Mouse (Mus musculus): ENCODE measurements around the gene Dpep3.

DNA sequence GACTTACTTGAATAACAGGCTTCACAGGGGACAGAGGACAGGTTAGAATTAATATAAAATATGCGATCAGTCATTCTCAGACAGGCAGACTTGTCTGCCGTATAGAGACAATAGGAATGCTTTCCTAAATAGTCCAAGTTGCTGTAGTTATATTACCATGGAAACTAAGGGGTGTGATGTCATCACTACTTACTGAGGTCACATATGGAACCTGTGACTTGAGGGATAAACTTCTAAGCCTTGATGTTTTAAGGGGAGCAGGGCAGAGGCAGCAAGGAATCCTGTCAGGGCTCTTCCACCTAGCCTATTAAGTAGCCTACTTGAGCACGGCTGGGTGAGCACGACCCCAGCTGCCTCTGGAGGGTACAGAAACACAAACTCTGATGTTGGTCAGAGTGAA, 26.6 kb upstream of the Dpep3 start, which contains the start of gene Dpep2nb:
- TF ChIP-seq CTCF (IDR thresholded peaks at IDR 0.05; ENCODE audit: low read depth) (no peak), EP300 (optimal IDR thresholded peaks at IDR 0.05) (no peak)
